ENCODE assay signal across 10 mouse cellular contexts in the genomic region with DNA sequence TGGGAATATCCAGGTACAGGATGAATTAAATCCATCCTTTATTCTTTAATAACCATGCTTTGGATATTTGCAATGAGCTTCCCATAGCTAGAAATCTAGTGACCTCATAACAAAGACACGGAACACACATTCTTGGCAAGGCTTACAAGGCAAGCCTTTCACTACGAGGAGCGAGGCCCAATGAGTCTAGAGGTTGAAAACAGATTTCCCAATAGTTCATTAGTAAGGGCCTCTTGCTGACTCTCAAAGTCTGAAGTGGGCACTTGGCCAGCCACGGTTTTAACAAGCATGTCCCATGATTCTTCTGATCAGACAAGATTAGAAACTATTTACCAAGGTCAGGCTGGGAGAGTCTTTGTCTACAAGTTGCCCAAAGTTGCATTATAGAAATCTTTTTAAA.
A peak's percentile ranks its signal among the peaks of the same experiment; 100 is the strongest.
DNase-seq lines count a peak whose midpoint lies in the region; ATAC-seq and TF ChIP-seq lines count a peak whose summit lies in the region.
"Had no signal": no experiment of that assay in that cellular context is flagged by ENCODE, and none has a peak within 500 bp of the region (broad histone marks: within the 10 kb centered on the region; RNA-seq: fewer than 3 reads in every experiment).

No protein-coding gene starts in this region.

- TF ChIP-seq CTCF in forebrain, postnatal 0 days (IDR thresholded peaks at IDR 0.05; ENCODE audit: low read depth): no peak
- no peak for TF ChIP-seq CTCF in lung, adult 2 months (IDR thresholded peaks at IDR 0.05; ENCODE audit: insufficient read depth, low read length)

- no peaks in the 10 kb centered on the region for H3K9me3 ChIP-seq in forebrain, embryonic 12.5 days
- H3K9me3 ChIP-seq in forebrain, postnatal 0 days (ENCODE audit: low read length): no peaks in the 10 kb centered on the region
- H3K9me3 ChIP-seq in heart, embryonic 13.5 days: no peaks in the 10 kb centered on the region

- H3K4me2 ChIP-seq in forebrain, embryonic 12.5 days: no peak overlapping the region
- no peak overlapping the region for H3K4me2 ChIP-seq in forebrain, postnatal 0 days (ENCODE audit: low read depth)
- no peak overlapping the region for H3K4me2 ChIP-seq in heart, embryonic 13.5 days

- H3K4me1 ChIP-seq in forebrain, embryonic 12.5 days: no peaks in the 10 kb centered on the region
- H3K4me1 ChIP-seq in forebrain, postnatal 0 days (ENCODE audit: insufficient read depth): no peaks in the 10 kb centered on the region
- peaks cover 30% of the 10 kb centered on the region for H3K4me1 ChIP-seq in heart, embryonic 13.5 days
- peaks cover 6% of the 10 kb centered on the region; the same call in 1 of the 2 replicates for H3K4me1 ChIP-seq in lung, adult 2 months (ENCODE audit: control insufficient read depth, insufficient read depth, low read length)

- no peak for ATAC-seq in forebrain, embryonic 12.5 days (ENCODE audit: low FRiP score)
- no peak for ATAC-seq in forebrain, postnatal 0 days
- ATAC-seq in heart, embryonic 13.5 days (ENCODE audit: extremely low read depth, insufficient number of reproducible peaks, low FRiP score, low TSS enrichment): peak; percentile 34; the same call in 1 of the 2 replicates
- no peak for ATAC-seq in activated CD4-positive, CD25-positive, alpha-beta regulatory T cell, adult 4 months

- 0 out of 2 replicates have a peak overlapping the region, but pooled peaks have one; percentile 53 for H3K27ac ChIP-seq in forebrain, embryonic 12.5 days
- no peak overlapping the region for H3K27ac ChIP-seq in forebrain, postnatal 0 days (ENCODE audit: low read depth, low read length)
- H3K27ac ChIP-seq in heart, embryonic 13.5 days (replicated peaks): peak overlapping the region; percentile 50
- H3K27ac ChIP-seq: macrophage had no signal

- H3K36me3 ChIP-seq in forebrain, embryonic 12.5 days (replicated peaks): no peaks in the 10 kb centered on the region
- H3K36me3 ChIP-seq in forebrain, postnatal 0 days (ENCODE audit: insufficient read depth): peaks cover 8% of the 10 kb centered on the region; the same call in 1 of the 2 replicates
- 0 out of 2 replicates have a peak, but pooled peaks cover 6% of the 10 kb centered on the region for H3K36me3 ChIP-seq in heart, embryonic 13.5 days

- 62% methylated on average over 4 of the region's 4 CpGs for WGBS in forebrain, embryonic 12.5 days
- WGBS in forebrain, postnatal 0 days: 27% methylated on average over 4 of the region's 4 CpGs
- WGBS in heart, embryonic 13.5 days: 33% methylated on average over 4 of the region's 4 CpGs
- WGBS in lung, adult 2 months: 49% methylated on average over 4 of the region's 4 CpGs

- H3K4me3 ChIP-seq in forebrain, embryonic 12.5 days (replicated peaks): no peak overlapping the region
- H3K4me3 ChIP-seq in forebrain, postnatal 0 days (ENCODE audit: low read depth, low read length): no peak overlapping the region
- H3K4me3 ChIP-seq in heart, embryonic 13.5 days: no peak overlapping the region
- no peak overlapping the region for H3K4me3 ChIP-seq in lung, adult 2 months (replicated peaks; ENCODE audit: extremely low read depth, low read depth, low read length)
- H3K4me3 ChIP-seq: erythroblast, embryonic 14.5 days had no signal

- DNase-seq in forebrain, postnatal 0 days: no peak
- DNase-seq in adipocyte (ENCODE audit: low spot score): peak; percentile 85
- DNase-seq in lung, adult 2 months: peak; percentile 55
- DNase-seq in left cerebral cortex, adult 8-10 months (ENCODE audit: low spot score in 2 of 2): no peak
- no peak for DNase-seq in spleen, postnatal 36 days (ENCODE audit: low spot score in 2 of 2)

- H3K9ac ChIP-seq in forebrain, embryonic 12.5 days: no peak overlapping the region
- no peak overlapping the region for H3K9ac ChIP-seq in forebrain, postnatal 0 days
- H3K9ac ChIP-seq in heart, embryonic 13.5 days: no peak overlapping the region

- no peaks in the 10 kb centered on the region for H3K27me3 ChIP-seq in forebrain, embryonic 12.5 days
- H3K27me3 ChIP-seq in forebrain, postnatal 0 days (ENCODE audit: insufficient read depth, low read length): no peaks in the 10 kb centered on the region
- H3K27me3 ChIP-seq in heart, embryonic 13.5 days (replicated peaks): no peaks in the 10 kb centered on the region

- TF ChIP-seq POLR2A in lung, adult 2 months (IDR thresholded peaks at IDR 0.05; ENCODE audit: borderline replicate concordance, extremely low read depth, low read depth, low read length): no peak

Comparison
In these comparisons a context has a peak if more than half of its experiments do, and no peak if none do; other contexts are left out.
1. DNase-seq: peak in adipocyte (single experiment) and lung, adult 2 months (single experiment); none in forebrain, postnatal 0 days (single experiment), left cerebral cortex, adult 8-10 months (0 of 2) and spleen, postnatal 36 days (0 of 2).